Comparison of ENCODE assay signal across 15 mouse cellular contexts in genomic region chr1:53079876-53080275, GRCm38 (mm10). TPM values are rescaled to one million over a fixed set of nuclear protein-coding genes. Genes with fewer than 3 reads are reported as not detected.
DNase-seq lines count a peak whose midpoint lies in the region; ATAC-seq and TF ChIP-seq lines count a peak whose summit lies in the region.
"Had no signal": no experiment of that assay in that cellular context is flagged by ENCODE, and none has a peak within 500 bp of the region (broad histone marks: within the 10 kb centered on the region; RNA-seq: fewer than 3 reads in every experiment).

No protein-coding gene starts in this region.

- no peak overlapping the region for H3K9ac ChIP-seq in forebrain, postnatal 0 days
- no peak overlapping the region for H3K9ac ChIP-seq in forebrain, embryonic 13.5 days
- H3K9ac ChIP-seq: intestine, embryonic 15.5 days; liver, embryonic 13.5 days; midbrain, embryonic 15.5 days; neural tube, embryonic 13.5 days had no signal

- intact Hi-C loops in gastrocnemius, postnatal 36 days (cut with DNase I): no loop called here

- no peak overlapping the region for H3K4me3 ChIP-seq in forebrain, postnatal 0 days (ENCODE audit: low read depth, low read length)
- no peak overlapping the region for H3K4me3 ChIP-seq in forebrain, embryonic 13.5 days
- H3K4me3 ChIP-seq: intestine, embryonic 15.5 days; left cerebral cortex, adult 2 months; liver, embryonic 13.5 days; midbrain, embryonic 15.5 days; neural tube, embryonic 13.5 days had no signal

- no peaks in the 10 kb centered on the region for H3K36me3 ChIP-seq in forebrain, postnatal 0 days (ENCODE audit: insufficient read depth)
- no peaks in the 10 kb centered on the region for H3K36me3 ChIP-seq in forebrain, embryonic 13.5 days (ENCODE audit: poor library complexity, severe bottlenecking)
- H3K36me3 ChIP-seq: intestine, embryonic 15.5 days; liver, embryonic 13.5 days; midbrain, embryonic 15.5 days; neural tube, embryonic 13.5 days had no signal

- H3K27me3 ChIP-seq in forebrain, postnatal 0 days (ENCODE audit: insufficient read depth, low read length): no peaks in the 10 kb centered on the region
- H3K27me3 ChIP-seq in forebrain, embryonic 13.5 days: no peaks in the 10 kb centered on the region
- H3K27me3 ChIP-seq: intestine, embryonic 15.5 days; liver, embryonic 13.5 days; midbrain, embryonic 15.5 days; neural tube, embryonic 13.5 days had no signal

- no peak overlapping the region for H3K4me2 ChIP-seq in forebrain, postnatal 0 days (ENCODE audit: low read depth)
- no peak overlapping the region for H3K4me2 ChIP-seq in forebrain, embryonic 13.5 days
- H3K4me2 ChIP-seq: intestine, embryonic 15.5 days; liver, embryonic 13.5 days; midbrain, embryonic 15.5 days; neural tube, embryonic 13.5 days had no signal

- ATAC-seq in forebrain, postnatal 0 days: peak; percentile 29; the same call in 1 of the 2 replicates
- no peak for ATAC-seq in forebrain, embryonic 13.5 days
- ATAC-seq: intestine, embryonic 15.5 days; midbrain, embryonic 15.5 days had no signal

- H3K9me3 ChIP-seq in forebrain, postnatal 0 days (ENCODE audit: low read length): no peaks in the 10 kb centered on the region
- no peaks in the 10 kb centered on the region for H3K9me3 ChIP-seq in forebrain, embryonic 13.5 days (replicated peaks)
- H3K9me3 ChIP-seq: intestine, embryonic 15.5 days; liver, embryonic 13.5 days; midbrain, embryonic 15.5 days; neural tube, embryonic 13.5 days had no signal

- H3K4me1 ChIP-seq in forebrain, postnatal 0 days (ENCODE audit: insufficient read depth): no peaks in the 10 kb centered on the region
- no peaks in the 10 kb centered on the region for H3K4me1 ChIP-seq in forebrain, embryonic 13.5 days
- H3K4me1 ChIP-seq: intestine, embryonic 15.5 days; liver, embryonic 13.5 days; midbrain, embryonic 15.5 days; neural tube, embryonic 13.5 days had no signal

- WGBS in forebrain, postnatal 0 days: 70% methylated on average over 2 of the region's 2 CpGs
- WGBS in forebrain, embryonic 13.5 days: 93% methylated on average over 2 of the region's 2 CpGs

- no peak for DNase-seq in forebrain, postnatal 0 days
- DNase-seq in NIH3T3 (ENCODE audit: low read depth): peak; percentile 17
- DNase-seq in cerebellum, adult 9-11 months: peak; percentile 54
- DNase-seq in gastrocnemius, postnatal 36 days: peak; percentile 28 to 32
- no peak for DNase-seq in kidney, adult 8-10 months
- DNase-seq in frontal cortex, postnatal 10 days (ENCODE audit: low spot score in 2 of 2): no peak
- DNase-seq in layer of hippocampus, adult 9-10 months (ENCODE audit: low spot score): no peak
- DNase-seq: kidney, postnatal 4 days; liver, embryonic 13.5 days; right cerebral cortex, adult 18-20 months had no signal

- no peak for TF ChIP-seq CTCF in forebrain, postnatal 0 days (IDR thresholded peaks at IDR 0.05; ENCODE audit: low read depth)

- no peak overlapping the region for H3K27ac ChIP-seq in forebrain, postnatal 0 days (ENCODE audit: low read depth, low read length)
- H3K27ac ChIP-seq in forebrain, embryonic 13.5 days: no peak overlapping the region
- H3K27ac ChIP-seq: intestine, embryonic 15.5 days; left cerebral cortex, adult 2 months; liver, embryonic 13.5 days; midbrain, embryonic 15.5 days; neural tube, embryonic 13.5 days had no signal

RNA-seq across cellular contexts. Expression of gene Mstn, which starts 18.4 kb away (rescaled TPM):
- 1.2 and 1.4 TPM in 2 replicates for total RNA-seq in forebrain, postnatal 0 days (2014; rRNA removed)
- polyA plus RNA-seq in forebrain, postnatal 0 days (2015; fragmentation: Nextera tagmentation; extraction: Ambion mirVana): 0.70 and 0.98 TPM in 2 replicates
- polyA plus RNA-seq in forebrain, embryonic 13.5 days (2015; fragmentation: Nextera tagmentation; extraction: Ambion mirVana): 0.19 and 0.28 TPM in 2 replicates
- total RNA-seq in gastrocnemius, postnatal 36 days (2021): 10 to 100 TPM; 35.2 to 62.1 TPM

RNA-seq across cellular contexts. Expression of gene 1700019D03Rik, which starts 59.9 kb away (rescaled TPM):
- total RNA-seq in forebrain, postnatal 0 days (2014; rRNA removed): 3.2 and 4.2 TPM in 2 replicates
- polyA plus RNA-seq in forebrain, postnatal 0 days (2015; fragmentation: Nextera tagmentation; extraction: Ambion mirVana): 5.7 and 6.6 TPM in 2 replicates
- polyA plus RNA-seq in forebrain, embryonic 13.5 days (2015; fragmentation: Nextera tagmentation; extraction: Ambion mirVana): 2.2 and 2.6 TPM in 2 replicates
- total RNA-seq in gastrocnemius, postnatal 36 days (2021): 1 to 10 TPM in 1 of 2 experiments, under 1 TPM in 1; 0.89 to 1.5 TPM

Comparison
In these comparisons a context has a peak if more than half of its experiments do, and no peak if none do; other contexts are left out.
1. DNase-seq: peak in NIH3T3 (single experiment), cerebellum, adult 9-11 months (single experiment) and gastrocnemius, postnatal 36 days (2 of 2); none in forebrain, postnatal 0 days (single experiment), kidney, adult 8-10 months (0 of 2), frontal cortex, postnatal 10 days (0 of 2) and layer of hippocampus, adult 9-10 months (single experiment).
2. RNA of gene Mstn, which starts 18.4 kb away (total RNA-seq): 35.2 to 62.1 TPM in gastrocnemius, postnatal 36 days; 1.2 to 1.4 TPM in forebrain, postnatal 0 days; every median in the first group is over 10 times any median in the second.